Mouse (Mus musculus) C2C12 (cell line): ENCODE data around the gene Kcnn3.

Experiments used
- CTCF ChIP-seq: IDR thresholded peaks from one replicate; pipeline ENCODE4 v1.5.1; 2011; ENCODE audit not compliant: control insufficient read depth, insufficient read depth, insufficient read length
- MAX ChIP-seq: IDR thresholded peaks from one replicate; pipeline ENCODE4 v1.6.1; 2011; ENCODE audit warnings: mild to moderate bottlenecking, control low read depth
- MYOG ChIP-seq: IDR thresholded peaks from one replicate; pipeline ENCODE4 v1.6.1; 2011; ENCODE audit not compliant: control insufficient read depth, insufficient read length; ENCODE audit errors: extremely low read depth

DNA sequence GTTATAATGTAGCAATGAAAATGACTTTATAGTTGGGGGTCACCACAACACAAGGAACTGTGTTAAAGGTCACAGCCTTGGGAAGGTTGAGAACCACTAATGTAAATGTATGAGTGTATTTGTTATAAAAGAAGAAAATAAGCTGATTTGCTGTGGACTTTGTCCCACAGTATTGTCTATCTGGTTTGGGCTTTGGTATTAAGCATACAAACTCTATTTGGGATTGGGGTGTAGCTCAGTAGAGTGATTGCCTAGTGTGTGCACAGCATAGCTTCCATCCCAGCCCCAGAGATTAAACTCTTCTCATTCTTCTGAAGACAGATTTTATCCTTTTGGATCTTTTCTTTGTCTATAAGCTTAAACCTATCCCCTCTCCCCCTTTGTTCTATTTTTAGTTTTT lies 202.1 kb downstream of the Kcnn3 start:
- TF ChIP-seq CTCF (no peak), MYOG (no peak), MAX (no peak)
